Mouse (Mus musculus): Measurements from ENCODE around the gene Eif4g1. TPM values are rescaled to one million over a fixed set of nuclear protein-coding genes. Genes with fewer than 3 reads are reported as not detected.

Eif4g1 gene
- total and polyA plus RNA-seq, 3 experiments = 403 to 519 (median 473) TPM

DNA sequence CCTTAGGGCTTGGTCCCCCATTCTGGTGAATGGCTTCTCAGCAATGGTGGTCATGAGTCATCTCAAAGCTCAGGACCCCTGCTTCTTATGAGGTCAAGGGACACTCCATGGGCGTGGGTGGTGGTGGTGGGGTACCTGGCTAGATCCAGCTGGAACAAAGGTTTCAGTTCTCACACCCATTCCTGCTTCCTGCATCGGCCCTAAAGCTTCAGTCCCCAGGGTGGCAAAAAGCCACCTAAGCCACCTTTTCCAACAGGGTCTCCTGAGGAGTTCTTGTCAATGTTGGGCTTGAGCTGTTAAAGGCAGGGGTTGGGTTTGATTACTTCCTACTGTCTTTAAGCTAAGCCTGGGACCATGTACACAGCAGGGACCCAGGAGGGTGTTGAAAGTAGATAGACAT is 47.0 kb downstream of the Eif4g1 start:
- H3K79me2 ChIP-seq (replicated peaks; ENCODE audit: control insufficient read depth, extremely low read depth, insufficient read depth, poor library complexity, severe bottlenecking) = peaks cover 10% of the 10 kb centered on the region
- H3K27ac ChIP-seq (ENCODE audit: insufficient read depth, low read depth) = no peak overlapping the region
- DNase-seq (ENCODE audit: extremely low read depth) = no peak
- H3K36me3 ChIP-seq (replicated peaks in 1 of 2; ENCODE audit: control insufficient read depth in 1 of 2, insufficient read depth in 1 of 2, low read length in 1 of 2) = peaks cover 4 to 18% of the 10 kb centered on the region in 2 experiments
- peak overlapping the region; percentile 76; the same call in 1 of the 2 replicates for H3K9ac ChIP-seq (ENCODE audit: insufficient read depth, low read depth)
- peak overlapping the region; percentile 98 for H3K4me2 ChIP-seq (ENCODE audit: insufficient read depth, low read depth, poor library complexity, severe bottlenecking)
- H3K4me3 ChIP-seq (replicated peaks in 1 of 3; ENCODE audit: low read depth in 2 of 3, low read length in 2 of 3, poor library complexity in 1 of 3) = peak overlapping the region; percentile 59 to 88 (median 65)
- no peaks in the 10 kb centered on the region for H3K9me3 ChIP-seq (replicated peaks; ENCODE audit: low read length)
- H3K4me1 ChIP-seq (ENCODE audit: control insufficient read depth in 1 of 2, insufficient read depth in 2 of 2) = peaks cover 7 to 27% of the 10 kb centered on the region in 2 experiments; a peak in 3 of 4 replicates
- in situ Hi-C loops (cut with MboI; ENCODE audit: low pct_ligation_motif_present, low pct_unique_long_range_greater_than_20kb, low sequenced_read_pairs) = loop anchor here (5.0 to 10.0 kb wide), 2 partner anchors 47 to 180 kb away; no protein-coding TSS in a partner anchor
- no peak for TF ChIP-seq BHLHE40 (IDR thresholded peaks at IDR 0.05; ENCODE audit: low read depth, low read length)
- no peak for TF ChIP-seq NRF1 (IDR thresholded peaks at IDR 0.05; ENCODE audit: low read depth, low read length)
- TF ChIP-seq CHD1 (IDR thresholded peaks at IDR 0.05; ENCODE audit: low read depth, low read length) = no peak
- no peak for TF ChIP-seq RCOR1 (conservative IDR thresholded peaks at IDR 0.05; ENCODE audit: low read depth, low read length)
- no peak for TF ChIP-seq PAX5 (IDR thresholded peaks at IDR 0.05; ENCODE audit: low read length)
- no peak for TF ChIP-seq SMC3 (IDR thresholded peaks at IDR 0.05; ENCODE audit: low read depth, low read length)
- TF ChIP-seq UBTF (IDR thresholded peaks at IDR 0.05; ENCODE audit: low read depth, low read length) = no peak
- TF ChIP-seq ZC3H11A (IDR thresholded peaks at IDR 0.05; ENCODE audit: low read depth, low read length) = no peak
- TF ChIP-seq SIN3A (IDR thresholded peaks at IDR 0.05; ENCODE audit: low read length) = no peak
- TF ChIP-seq POLR2AphosphoS2 (IDR thresholded peaks at IDR 0.05; ENCODE audit: low read depth, low read length) = no peak
- peaks cover 11% of the 10 kb centered on the region for H3K27me3 ChIP-seq (replicated peaks)
- dilution Hi-C loops (cut with MboI; ENCODE audit: extremely low pct_ligation_motif_present, extremely low pct_unique_long_range_greater_than_20kb, low sequenced_read_pairs) = no loop called here

- Histone ChIP-seq H3K4me2 (ENCODE audit: insufficient read depth, low read depth, poor library complexity, severe bottlenecking) (peak overlapping the region; percentile 98), H3K9ac (ENCODE audit: insufficient read depth, low read depth) (peak overlapping the region; percentile 76), H3K4me1 (ENCODE audit: control insufficient read depth in 1 of 2, insufficient read depth in 2 of 2) (peaks cover 7 to 27% of the 10 kb centered on the region in 2 experiments; a peak in 3 of 4 replicates), H3K27ac (ENCODE audit: insufficient read depth, low read depth) (no peak overlapping the region; the same call in 1 of the 2 replicates), H3K4me3 (replicated peaks in 1 of 3; ENCODE audit: low read depth in 2 of 3, low read length in 2 of 3, poor library complexity in 1 of 3) (peak overlapping the region; percentile 59 to 88 (median 65)), H3K9me3 (replicated peaks; ENCODE audit: low read length) (no peaks in the 10 kb centered on the region), H3K79me2 (replicated peaks; ENCODE audit: control insufficient read depth, extremely low read depth, insufficient read depth, poor library complexity, severe bottlenecking) (peaks cover 10% of the 10 kb centered on the region), H3K27me3 (replicated peaks) (peaks cover 11% of the 10 kb centered on the region), H3K36me3 (replicated peaks in 1 of 2; ENCODE audit: control insufficient read depth in 1 of 2, insufficient read depth in 1 of 2, low read length in 1 of 2) (peaks cover 7 to 19% of the 10 kb centered on the region in 2 experiments)
- in situ Hi-C loops (cut with MboI; ENCODE audit: low pct_ligation_motif_present, low pct_unique_long_range_greater_than_20kb, low sequenced_read_pairs) = loop anchor here (5.0 to 10.0 kb wide), 2 partner anchors 47 to 179 kb away; no protein-coding TSS in a partner anchor
- 0 out of 2 replicates have a peak, but pooled peaks have one; percentile 30 for TF ChIP-seq TBP (conservative IDR thresholded peaks at IDR 0.05; ENCODE audit: low read depth, low read length)
- no peak for TF ChIP-seq MAFK (IDR thresholded peaks at IDR 0.05; ENCODE audit: insufficient replicate concordance, low read length)
- DNase-seq (ENCODE audit: extremely low read depth) = no peak
- dilution Hi-C loops (cut with MboI; ENCODE audit: extremely low pct_ligation_motif_present, extremely low pct_unique_long_range_greater_than_20kb, low sequenced_read_pairs) = no loop called here
These were observed 47.5 kb downstream of the Eif4g1 start for GRCm38 (mm10) chr16:20715566-20715965.

Data from CH12.LX (cell line).